Mouse (Mus musculus) erythroblast, embryonic 14.5 days (primary cell): ENCODE results near the gene Tmem63a.

Experiments
- GATA1 ChIP-seq: IDR thresholded peaks from 2 replicates; pipeline ENCODE4 v1.6.1; 2012; ENCODE audit warnings: low read length, inconsistent platforms, mixed read lengths
- TAL1 ChIP-seq: IDR thresholded peaks from 3 replicates; pipeline ENCODE4 v1.6.1; 2012; ENCODE audit warnings: low read length, inconsistent platforms, mixed read lengths

GRCm38 (mm10) chr1:180919686-180920085 lies 22.5 kb upstream of the Tmem63a start:
- TF ChIP-seq GATA1 (no peak), TAL1 (no peak)
